Mouse (Mus musculus) limb, embryonic 10.5 days (tissue): ENCODE data around the gene Dhx30. TPM values are rescaled to one million over a fixed set of nuclear protein-coding genes. Genes with fewer than 3 reads are reported as not detected.

Experiments
- DNase-seq: peaks from one replicate; pipeline ENCODE4 v3.0.0-alpha.2; 2017; ENCODE audit warnings: low spot score
- H3K27ac ChIP-seq: fragments of 300-500 bp; sonication (generic); 2 replicates; pipeline ENCODE4 v1.5.1; 2016; ENCODE audit warnings: mild to moderate bottlenecking
- H3K27me3 ChIP-seq: fragments of 300-500 bp; sonication (generic); 2 replicates; pipeline ENCODE4 v1.6.1; 2016; ENCODE audit warnings: low read depth, mild to moderate bottlenecking; ENCODE audit not compliant: poor library complexity, severe bottlenecking
- H3K36me3 ChIP-seq: fragments of 300-500 bp; sonication (generic); 2 replicates; pipeline ENCODE4 v1.6.1; 2016; ENCODE audit warnings: mild to moderate bottlenecking, moderate library complexity
- H3K4me1 ChIP-seq: fragments of 300-500 bp; sonication (generic); 2 replicates; pipeline ENCODE4 v1.6.1; 2016
- H3K4me3 ChIP-seq: fragments of 300-500 bp; sonication (generic); 2 replicates; pipeline ENCODE4 v1.5.1; 2016; ENCODE audit warnings: mild to moderate bottlenecking, moderate library complexity
- H3K9me3 ChIP-seq: fragments of 300-500 bp; sonication (generic); replicated peaks from 2 replicates; pipeline ENCODE4 v1.6.1; 2016; ENCODE audit warnings: mild to moderate bottlenecking
- WGBS: fragments of 180-500 bp; shearing (Covaris S2); methylation state at CpG from one replicate; pipeline ENCODE4 v1.1.7; 2016; 5-methylcytosine and 5-hydroxymethylcytosine counted together
- polyA plus RNA-seq: library from polyadenylated mRNA; unstranded; fragments of >200 nt; fragmentation: Nextera tagmentation; extraction: Ambion mirVana; gene quantifications from 2 replicates; pipeline ENCODE4 v1.2.1, GENCODE M21; 2016

Dhx30 gene
- polyA plus RNA-seq, 1 experiment from 2014 or later = 219 TPM

- Histone ChIP-seq H3K27me3 (no peaks in the 10 kb centered on the region), H3K27ac (no peak overlapping the region), H3K36me3 (peaks cover 5% of the 10 kb centered on the region; the same call in 1 of the 2 replicates), H3K4me1 (peaks cover 17% of the 10 kb centered on the region; the same call in 1 of the 2 replicates), H3K4me3 (no peak overlapping the region), H3K9me3 (no peaks in the 10 kb centered on the region)
- WGBS = 59% methylated on average over 8 of the region's 8 CpGs
- DNase-seq = no peak
Observed at GRCm38 (mm10) chr9:110053305-110054079, 64.1 kb downstream of the Dhx30 start.

GRCm38 (mm10) chr9:110052951-110053304 is 64.7 kb downstream of the Dhx30 start:
- no peak overlapping the region for H3K27ac ChIP-seq
- peaks cover 5% of the 10 kb centered on the region; the same call in 1 of the 2 replicates for H3K36me3 ChIP-seq
- H3K9me3 ChIP-seq = no peaks in the 10 kb centered on the region
- DNase-seq = no peak
- WGBS = 82% methylated on average over 4 of the region's 4 CpGs
- peaks cover 17% of the 10 kb centered on the region; the same call in 1 of the 2 replicates for H3K4me1 ChIP-seq
- no peaks in the 10 kb centered on the region for H3K27me3 ChIP-seq
- H3K4me3 ChIP-seq = no peak overlapping the region

GRCm38 (mm10) chr9:110051869-110052661 is 65.6 kb downstream of the Dhx30 start:
- Histone ChIP-seq H3K27me3 (no peaks in the 10 kb centered on the region), H3K36me3 (peaks cover 5% of the 10 kb centered on the region; the same call in 1 of the 2 replicates), H3K9me3 (no peaks in the 10 kb centered on the region), H3K4me1 (peaks cover 17% of the 10 kb centered on the region; the same call in 1 of the 2 replicates), H3K27ac (no peak overlapping the region), H3K4me3 (no peak overlapping the region)
- no peak for DNase-seq
- 69% methylated on average over 23 of the region's 23 CpGs for WGBS

GRCm38 (mm10) chr9:110051184-110051583 is 66.4 kb downstream of the Dhx30 start:
- H3K27ac ChIP-seq = no peak overlapping the region
- peaks cover 17% of the 10 kb centered on the region; the same call in 1 of the 2 replicates for H3K4me1 ChIP-seq

GRCm38 (mm10) chr9:110047857-110048256 is 69.8 kb downstream of the Dhx30 start:
- H3K36me3 ChIP-seq = 0 out of 2 replicates have a peak, but pooled peaks cover 2% of the 10 kb centered on the region
- no peaks in the 10 kb centered on the region for H3K27me3 ChIP-seq
- no peak overlapping the region for H3K27ac ChIP-seq
- no peaks in the 10 kb centered on the region for H3K9me3 ChIP-seq
- H3K4me3 ChIP-seq = no peak overlapping the region
- no peak for DNase-seq
- 65% methylated on average over 3 of the region's 3 CpGs for WGBS
- peaks cover 6% of the 10 kb centered on the region; the same call in 1 of the 2 replicates for H3K4me1 ChIP-seq

More at GRCm38 (mm10) chr9:110051184-110051583, 66.4 kb downstream of the Dhx30 start:
- no peaks in the 10 kb centered on the region for H3K27me3 ChIP-seq
- no peaks in the 10 kb centered on the region for H3K9me3 ChIP-seq
- no peak for DNase-seq
- no peak overlapping the region for H3K4me3 ChIP-seq
- peaks cover 5% of the 10 kb centered on the region; the same call in 1 of the 2 replicates for H3K36me3 ChIP-seq

GRCm38 (mm10) chr9:110047260-110047659 is 70.4 kb downstream of the Dhx30 start:
- H3K36me3 ChIP-seq = no peaks in the 10 kb centered on the region
- no peaks in the 10 kb centered on the region for H3K9me3 ChIP-seq
- no peak overlapping the region for H3K27ac ChIP-seq
- DNase-seq = no peak
- H3K27me3 ChIP-seq = no peaks in the 10 kb centered on the region
- no peak overlapping the region for H3K4me3 ChIP-seq
- H3K4me1 ChIP-seq = 0 out of 2 replicates have a peak, but pooled peaks cover 1% of the 10 kb centered on the region

- Histone ChIP-seq H3K4me3 (no peak overlapping the region), H3K4me1 (no peaks in the 10 kb centered on the region), H3K27ac (no peak overlapping the region), H3K36me3 (no peaks in the 10 kb centered on the region), H3K27me3 (no peaks in the 10 kb centered on the region), H3K9me3 (no peaks in the 10 kb centered on the region)
- DNase-seq = no peak
Observed at GRCm38 (mm10) chr9:110045763-110046377, 71.8 kb downstream of the Dhx30 start.

GRCm38 (mm10) chr9:110044373-110044772 is 73.3 kb downstream of the Dhx30 start:
- Histone ChIP-seq H3K9me3 (no peaks in the 10 kb centered on the region), H3K36me3 (peaks cover 4% of the 10 kb centered on the region), H3K27ac (no peak overlapping the region), H3K4me3 (no peak overlapping the region), H3K4me1 (no peaks in the 10 kb centered on the region), H3K27me3 (no peaks in the 10 kb centered on the region)
- DNase-seq = no peak
- WGBS = 96% methylated on average over 4 of the region's 4 CpGs

- DNase-seq = no peak
- peaks cover 47% of the 10 kb centered on the region for H3K36me3 ChIP-seq
- no peak overlapping the region for H3K4me3 ChIP-seq
- no peaks in the 10 kb centered on the region for H3K9me3 ChIP-seq
- WGBS = 94% methylated on average over 2 of the region's 2 CpGs
- H3K27ac ChIP-seq = no peak overlapping the region
- no peaks in the 10 kb centered on the region for H3K27me3 ChIP-seq
- no peaks in the 10 kb centered on the region for H3K4me1 ChIP-seq
Observed at GRCm38 (mm10) chr9:110038485-110038884, 79.1 kb downstream of the Dhx30 start.

GRCm38 (mm10) chr9:110037895-110038294 is 79.7 kb downstream of the Dhx30 start:
- no peak for DNase-seq
- H3K9me3 ChIP-seq = no peaks in the 10 kb centered on the region
- peaks cover 47% of the 10 kb centered on the region for H3K36me3 ChIP-seq
- no peaks in the 10 kb centered on the region for H3K4me1 ChIP-seq
- H3K4me3 ChIP-seq = no peak overlapping the region
- H3K27ac ChIP-seq = no peak overlapping the region
- WGBS = 91% methylated on average over 8 of the region's 8 CpGs
- no peaks in the 10 kb centered on the region for H3K27me3 ChIP-seq

GRCm38 (mm10) chr9:110035091-110035490 is 82.5 kb downstream of the Dhx30 start:
- no peaks in the 10 kb centered on the region for H3K4me1 ChIP-seq
- no peak for DNase-seq
- peaks cover 50% of the 10 kb centered on the region for H3K36me3 ChIP-seq
- H3K27ac ChIP-seq = no peak overlapping the region
- no peaks in the 10 kb centered on the region for H3K9me3 ChIP-seq
- H3K4me3 ChIP-seq = no peak overlapping the region
- 84% methylated on average over 4 of the region's 4 CpGs for WGBS
- no peaks in the 10 kb centered on the region for H3K27me3 ChIP-seq
